Mouse (Mus musculus): ENCODE data around the gene Hs3st3b1.

Gene Hs3st3b1

DNA sequence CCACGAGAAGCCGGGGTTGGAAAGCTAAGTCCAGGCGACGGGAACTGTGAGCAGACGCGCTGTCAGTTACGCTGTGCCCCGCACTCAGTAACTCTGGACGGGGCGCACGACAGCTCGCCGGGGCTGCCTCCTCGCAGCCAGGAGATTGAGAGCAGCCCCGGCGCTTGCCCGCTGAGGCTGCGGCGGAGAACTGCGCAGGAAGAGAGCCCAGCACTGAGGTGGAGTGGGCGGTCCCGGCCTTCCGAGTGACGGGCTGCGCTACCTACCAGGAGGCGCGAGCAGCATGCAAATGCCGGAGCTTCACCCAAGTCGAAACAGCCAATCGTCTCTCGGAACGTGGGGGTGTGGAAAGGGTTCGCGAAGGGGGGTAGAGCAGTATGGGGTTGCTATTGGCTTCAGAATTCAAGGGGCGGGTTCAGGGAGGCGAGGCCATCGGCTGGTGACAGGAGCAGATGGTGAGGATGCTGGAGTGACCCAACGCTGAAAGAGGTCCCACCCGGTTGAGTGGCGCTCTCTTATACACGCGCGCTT lies at the start of gene Hs3st3b1:
TSS of gene Hs3st3b1 (minus strand) at position 200 of the 531 bp plus-strand sequence.
- under 1% methylated on average over 43 of the region's 43 CpGs for WGBS

DNA sequence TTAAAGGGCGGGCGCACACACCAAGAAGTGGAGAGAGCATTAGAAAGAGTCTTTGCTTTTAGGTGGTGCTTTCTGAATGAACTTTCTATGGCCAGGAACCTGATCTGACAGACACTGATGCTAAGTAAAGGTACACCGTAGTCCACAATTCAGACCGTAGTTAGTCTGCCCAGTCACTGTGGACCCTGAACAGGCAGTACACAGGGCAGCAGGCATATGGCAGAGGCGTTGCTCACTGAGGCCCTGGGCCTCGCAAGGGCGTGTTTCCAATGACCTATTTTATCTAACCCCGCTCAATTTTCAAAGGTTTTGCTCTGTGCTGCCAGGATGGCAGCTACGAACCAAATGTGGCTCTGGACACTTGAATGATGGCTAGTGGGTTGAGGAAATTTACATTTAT lies 49.4 kb upstream of the Hs3st3b1 start:
- 96% methylated on average over 9 of the region's 9 CpGs for WGBS

GRCm38 (mm10) chr11:63970818-63971217 lies 48.7 kb upstream of the Hs3st3b1 start:
- WGBS: 97% methylated on average over 6 of the region's 6 CpGs

- WGBS: 64% methylated on average over 11 of the region's 11 CpGs
Observed at GRCm38 (mm10) chr11:63969205-63969910, 47.3 kb upstream of the Hs3st3b1 start.

DNA sequence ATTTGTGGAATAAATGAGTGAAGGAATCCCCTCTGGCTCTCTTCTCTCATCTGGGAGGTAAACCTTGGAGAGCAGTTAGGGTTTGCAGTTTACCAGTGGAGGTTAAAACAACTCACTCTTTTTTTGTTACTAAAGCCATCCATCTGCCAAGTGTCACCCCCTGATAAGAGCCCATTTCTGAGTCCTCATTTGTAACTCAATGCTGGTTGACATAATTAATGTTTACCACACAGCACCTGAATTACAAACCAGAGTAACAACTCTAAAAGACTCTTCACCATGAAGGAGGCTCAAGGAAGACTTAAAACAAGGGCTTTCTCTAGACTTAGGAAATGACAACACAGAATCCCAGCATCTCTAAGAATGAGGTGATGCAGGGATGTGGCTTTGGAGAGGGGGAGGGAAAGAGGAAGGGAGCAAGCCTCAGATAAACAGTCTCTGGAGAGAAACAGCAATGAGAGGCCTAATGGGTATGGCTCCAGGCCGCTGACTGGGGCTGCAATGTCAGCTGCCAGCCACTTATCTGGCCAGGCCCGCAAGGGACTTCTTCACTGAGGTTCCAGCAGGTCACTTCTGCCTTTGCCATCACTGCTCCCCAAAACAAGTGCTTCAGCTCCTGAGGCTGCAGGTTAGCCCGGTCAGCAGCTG lies 46.4 kb upstream of the Hs3st3b1 start:
- WGBS: 79% methylated on average over 3 of the region's 3 CpGs

- WGBS: 81% methylated on average over 9 of the region's 9 CpGs
Observed at GRCm38 (mm10) chr11:63967641-63968387, 45.7 kb upstream of the Hs3st3b1 start.

- WGBS: 68% methylated on average over 5 of the region's 5 CpGs
Observed at GRCm38 (mm10) chr11:63965437-63965836, 43.3 kb upstream of the Hs3st3b1 start.

- 65% methylated on average over 4 of the region's 4 CpGs for WGBS
Observed at GRCm38 (mm10) chr11:63957207-63957606, 35.1 kb upstream of the Hs3st3b1 start.

DNA sequence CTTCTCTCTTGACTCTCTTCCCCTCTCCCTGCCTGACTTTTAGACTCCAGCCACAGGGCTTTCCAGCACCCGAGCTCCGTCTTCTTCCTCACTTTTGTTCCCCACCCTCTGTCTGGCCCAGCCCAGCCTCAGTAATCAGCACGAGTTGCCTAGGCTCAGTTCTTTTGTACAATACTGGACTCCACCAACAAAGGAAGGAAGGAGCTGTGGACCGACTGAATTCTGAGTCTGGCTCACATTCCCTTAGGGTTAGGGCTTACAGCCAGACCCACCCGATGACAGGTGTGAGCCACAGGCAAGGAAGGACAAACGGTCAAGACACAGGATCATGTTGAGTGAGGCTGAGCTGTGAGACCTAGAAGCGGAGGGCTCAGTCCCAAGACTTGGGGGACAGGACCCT lies 34.7 kb upstream of the Hs3st3b1 start:
- WGBS: 52% methylated on average over 7 of the region's 7 CpGs

DNA sequence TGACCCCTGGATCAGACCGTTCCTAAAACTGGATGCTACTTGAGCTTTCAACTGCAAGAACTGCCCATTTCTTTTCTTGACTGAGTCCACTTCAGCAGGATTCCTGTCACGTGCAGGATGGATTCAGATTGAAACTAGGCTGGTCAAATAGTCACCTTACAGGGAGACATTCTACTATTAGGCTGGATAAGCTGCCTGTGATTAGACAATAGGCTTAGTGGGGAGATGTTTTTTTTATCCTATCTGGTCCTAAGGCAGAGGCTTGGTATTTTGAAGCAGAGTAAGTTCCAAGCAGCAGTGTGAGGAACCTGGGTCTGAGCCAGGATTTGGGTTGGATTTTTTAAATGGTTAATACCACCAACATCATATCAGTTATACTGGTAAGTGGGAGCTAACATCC lies 31.8 kb upstream of the Hs3st3b1 start:
- 93% methylated on average over 2 of the region's 2 CpGs for WGBS

- 62% methylated on average over 4 of the region's 4 CpGs for WGBS
Observed at GRCm38 (mm10) chr11:63952743-63953191, 30.7 kb upstream of the Hs3st3b1 start.

DNA sequence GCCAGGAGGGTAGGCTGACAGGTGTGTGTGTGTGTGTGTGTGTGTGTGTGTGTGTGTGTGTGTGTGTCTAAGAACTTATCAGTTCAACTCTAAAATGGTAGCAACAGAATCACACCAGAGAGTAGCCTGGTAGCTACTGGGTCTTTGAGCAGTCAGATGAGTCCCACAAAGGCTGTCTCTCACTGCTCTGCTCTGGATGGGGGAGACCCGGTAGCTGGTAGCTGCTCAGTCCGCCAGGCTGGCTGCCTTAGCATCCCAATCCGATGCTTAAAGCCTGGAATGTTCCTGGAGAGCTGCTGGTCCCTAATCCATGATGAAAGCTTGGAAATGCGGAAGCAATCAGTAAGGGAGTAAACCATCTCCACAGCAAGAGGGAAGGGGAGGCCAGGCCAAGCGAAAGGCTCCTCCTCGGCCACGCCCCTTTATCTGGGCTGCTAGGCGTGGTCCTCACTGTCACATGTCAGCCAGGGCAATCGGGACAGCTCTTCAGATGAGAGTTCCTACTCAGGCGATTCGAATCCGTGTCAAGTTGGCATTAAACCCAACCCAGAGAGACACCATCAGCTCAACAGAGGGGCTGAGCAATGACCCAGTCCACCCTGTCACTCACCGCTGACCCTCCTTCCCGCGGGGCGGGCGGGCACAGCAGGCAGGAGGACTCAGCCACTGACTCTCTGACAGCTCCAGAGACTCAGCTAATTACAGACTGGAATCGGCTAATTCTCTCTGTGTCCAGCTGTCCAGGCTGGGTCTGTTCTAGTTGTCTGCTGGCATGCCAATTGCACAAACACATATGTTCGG lies 29.9 kb upstream of the Hs3st3b1 start:
- 22% methylated on average over 19 of the region's 19 CpGs for WGBS

DNA sequence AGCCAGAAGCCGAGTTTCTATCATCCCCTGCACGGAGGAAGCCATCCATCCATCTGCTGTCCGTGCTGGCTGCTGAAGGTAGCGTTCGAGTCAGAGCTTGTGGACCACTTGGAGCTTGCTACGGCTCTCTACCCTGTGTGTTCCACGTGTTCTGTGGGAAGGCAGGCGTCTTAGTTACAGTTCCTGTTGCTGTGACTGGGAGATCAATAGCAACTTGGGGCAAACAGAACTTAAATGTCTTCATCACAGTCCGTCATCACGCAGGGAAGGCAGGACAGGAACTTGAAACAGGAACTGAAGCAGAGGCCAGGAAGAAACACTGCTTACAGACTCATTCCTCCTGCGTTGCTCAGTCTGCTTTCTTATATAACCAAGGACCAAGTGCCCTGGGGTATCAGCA lies 26.3 kb upstream of the Hs3st3b1 start:
- 90% methylated on average over 11 of the region's 11 CpGs for WGBS

DNA sequence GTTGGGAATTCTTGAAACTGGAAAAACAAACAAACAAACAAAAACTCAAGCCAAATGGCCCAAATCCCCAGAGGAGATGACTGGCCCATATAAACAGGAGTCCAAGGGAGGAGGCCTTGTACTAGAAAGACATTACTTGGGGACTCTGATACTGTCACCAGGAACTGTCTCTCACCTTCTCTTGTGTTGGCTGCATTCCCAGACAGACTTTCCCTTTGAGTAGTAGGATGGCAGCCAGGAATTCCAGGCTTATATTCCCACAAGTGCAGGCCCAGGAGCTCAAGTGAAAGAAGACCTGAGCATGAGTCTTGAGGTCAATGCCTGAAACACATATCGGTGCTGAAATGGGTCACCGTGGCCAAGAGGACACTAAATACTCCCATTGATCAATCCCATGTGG lies 24.9 kb upstream of the Hs3st3b1 start:
- 89% methylated on average over 2 of the region's 2 CpGs for WGBS

- 94% methylated on average over 3 of the region's 3 CpGs for WGBS
Observed at GRCm38 (mm10) chr11:63943947-63944346, 21.9 kb upstream of the Hs3st3b1 start.

GRCm38 (mm10) chr11:63943268-63943890 lies 21.3 kb upstream of the Hs3st3b1 start:
- 92% methylated on average over 13 of the region's 13 CpGs for WGBS

DNA sequence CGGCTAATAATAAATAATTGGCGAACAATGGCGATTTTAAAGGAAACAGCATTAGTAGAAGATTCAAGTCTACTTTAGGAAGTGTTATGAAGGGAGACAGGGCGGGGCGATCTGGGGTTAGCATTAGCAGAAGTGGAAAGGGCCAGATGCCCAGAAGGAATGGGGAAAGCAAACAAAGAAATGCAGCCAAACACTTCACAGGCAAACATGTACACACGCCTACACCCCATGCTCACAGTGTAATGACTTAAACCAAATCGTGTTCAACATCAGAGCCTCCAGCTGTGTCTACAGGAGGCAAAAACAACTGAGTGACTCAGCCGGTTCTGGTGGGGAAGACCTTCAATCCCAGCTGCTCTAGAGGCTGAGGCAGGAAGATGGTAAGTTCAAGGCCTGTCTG lies 20.1 kb upstream of the Hs3st3b1 start:
- WGBS: 83% methylated on average over 8 of the region's 8 CpGs

GRCm38 (mm10) chr11:63936641-63937040 lies 14.6 kb upstream of the Hs3st3b1 start:
- 58% methylated on average over 3 of the region's 3 CpGs for WGBS

GRCm38 (mm10) chr11:63926901-63927300 lies 4.8 kb upstream of the Hs3st3b1 start:
- WGBS: 89% methylated on average over 6 of the region's 6 CpGs

DNA sequence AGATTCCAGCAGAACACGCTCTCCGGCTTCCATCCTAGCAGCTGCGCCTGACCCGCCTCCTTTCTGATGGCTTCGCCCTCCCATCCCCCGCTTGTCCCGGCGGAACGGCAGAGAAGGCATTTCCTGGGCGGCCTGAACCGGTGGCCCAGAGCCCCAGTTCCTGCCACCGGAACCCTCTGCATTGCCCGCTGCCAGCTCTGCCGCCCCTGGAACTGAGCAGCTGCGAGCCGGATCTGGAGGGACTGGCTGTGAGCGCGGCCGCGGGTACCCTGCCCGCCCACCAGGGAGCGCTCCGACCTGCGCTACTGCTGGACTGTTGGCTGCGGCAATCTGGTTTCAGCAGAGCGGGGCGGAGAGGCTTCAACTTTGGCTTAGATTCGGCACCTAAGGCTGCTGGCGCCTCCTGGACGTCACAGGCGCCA lies 3.1 kb upstream of the Hs3st3b1 start:
- 1% methylated on average over 31 of the region's 31 CpGs for WGBS
